Mouse (Mus musculus): Measurements from ENCODE around the gene Rragd. TPM values are rescaled to one million over a fixed set of nuclear protein-coding genes. Genes with fewer than 3 reads are reported as not detected.

Gene Rragd
- polyA plus RNA-seq (2015; fragmentation: Nextera tagmentation; extraction: Ambion mirVana): 31.1 and 31.3 TPM in 2 replicates

- no peaks in the 10 kb centered on the region for H3K9me3 ChIP-seq (ENCODE audit: control insufficient read depth, low read length)
- ATAC-seq: peak; percentile 86
- H3K27ac ChIP-seq (ENCODE audit: low read depth, low read length): peak within 1 kb of the TSS; percentile 86
- H3K4me3 ChIP-seq (ENCODE audit: low read length): peak within 1 kb of the TSS; percentile 94
- peak within 1 kb of the TSS; percentile 97 for H3K4me2 ChIP-seq (ENCODE audit: low read length)
- H3K4me1 ChIP-seq (ENCODE audit: control insufficient read depth, insufficient read depth, low read depth, low read length): peaks cover 19% of the 10 kb centered on the region
- H3K27me3 ChIP-seq (replicated peaks; ENCODE audit: control insufficient read depth, insufficient read depth, low read length): no peaks in the 10 kb centered on the region
- no peaks in the 10 kb centered on the region for H3K36me3 ChIP-seq (ENCODE audit: control insufficient read depth, insufficient read depth, low read length)
- H3K9ac ChIP-seq (ENCODE audit: low read depth, low read length): peak within 1 kb of the TSS; percentile 82
- whole genome bisulfite sequencing: 0% methylated on average over 16 of the region's 18 CpGs
Measured at GRCm38 (mm10) chr4:32982716-32983175, at the start of gene Rragd. Rragd (plus strand) TSS chr4:32983037.

- ATAC-seq: no peak
- no peak overlapping the region for H3K4me2 ChIP-seq (ENCODE audit: low read length)
- no peak overlapping the region for H3K27ac ChIP-seq (ENCODE audit: low read depth, low read length)
- 47% methylated on average over 9 of the region's 9 CpGs for WGBS
- no peaks in the 10 kb centered on the region for H3K36me3 ChIP-seq (ENCODE audit: control insufficient read depth, insufficient read depth, low read length)
- no peaks in the 10 kb centered on the region for H3K27me3 ChIP-seq (replicated peaks; ENCODE audit: control insufficient read depth, insufficient read depth, low read length)
- H3K4me3 ChIP-seq (ENCODE audit: low read length): no peak overlapping the region
- H3K9me3 ChIP-seq (ENCODE audit: control insufficient read depth, low read length): no peaks in the 10 kb centered on the region
- no peak overlapping the region for H3K9ac ChIP-seq (ENCODE audit: low read depth, low read length)
- no peaks in the 10 kb centered on the region for H3K4me1 ChIP-seq (ENCODE audit: control insufficient read depth, insufficient read depth, low read depth, low read length)
Measured at GRCm38 (mm10) chr4:32936762-32937341, 46.0 kb upstream of the Rragd start.

GRCm38 (mm10) chr4:32939521-32939920 is 43.3 kb upstream of the Rragd start:
- Histone ChIP-seq H3K27me3 (replicated peaks; ENCODE audit: control insufficient read depth, insufficient read depth, low read length) (no peaks in the 10 kb centered on the region), H3K4me3 (ENCODE audit: low read length) (no peak overlapping the region), H3K27ac (ENCODE audit: low read depth, low read length) (no peak overlapping the region), H3K4me2 (ENCODE audit: low read length) (no peak overlapping the region), H3K9ac (ENCODE audit: low read depth, low read length) (no peak overlapping the region), H3K4me1 (ENCODE audit: control insufficient read depth, insufficient read depth, low read depth, low read length) (no peaks in the 10 kb centered on the region), H3K9me3 (ENCODE audit: control insufficient read depth, low read length) (no peaks in the 10 kb centered on the region), H3K36me3 (ENCODE audit: control insufficient read depth, insufficient read depth, low read length) (no peaks in the 10 kb centered on the region)
- ATAC-seq: 0 out of 2 replicates have a peak, but pooled peaks have one; percentile 37
- 36% methylated on average over 4 of the region's 4 CpGs for WGBS

- no peak for ATAC-seq
Measured at GRCm38 (mm10) chr4:32939964-32940363, 42.9 kb upstream of the Rragd start.

GRCm38 (mm10) chr4:32940984-32941383 is 41.9 kb upstream of the Rragd start:
- Histone ChIP-seq H3K4me2 (ENCODE audit: low read length) (no peak overlapping the region), H3K36me3 (ENCODE audit: control insufficient read depth, insufficient read depth, low read length) (no peaks in the 10 kb centered on the region), H3K4me1 (ENCODE audit: control insufficient read depth, insufficient read depth, low read depth, low read length) (no peaks in the 10 kb centered on the region), H3K27me3 (replicated peaks; ENCODE audit: control insufficient read depth, insufficient read depth, low read length) (no peaks in the 10 kb centered on the region), H3K4me3 (ENCODE audit: low read length) (no peak overlapping the region), H3K27ac (ENCODE audit: low read depth, low read length) (no peak overlapping the region), H3K9me3 (ENCODE audit: control insufficient read depth, low read length) (no peaks in the 10 kb centered on the region), H3K9ac (ENCODE audit: low read depth, low read length) (no peak overlapping the region)
- 47% methylated on average over 4 of the region's 4 CpGs for WGBS
- no peak for ATAC-seq

More at GRCm38 (mm10) chr4:32939964-32940363, 42.9 kb upstream of the Rragd start:
- 44% methylated on average over 5 of the region's 5 CpGs for WGBS
- Histone ChIP-seq H3K9me3 (ENCODE audit: control insufficient read depth, low read length) (no peaks in the 10 kb centered on the region), H3K9ac (ENCODE audit: low read depth, low read length) (no peak overlapping the region), H3K4me1 (ENCODE audit: control insufficient read depth, insufficient read depth, low read depth, low read length) (no peaks in the 10 kb centered on the region), H3K27me3 (replicated peaks; ENCODE audit: control insufficient read depth, insufficient read depth, low read length) (no peaks in the 10 kb centered on the region), H3K4me3 (ENCODE audit: low read length) (no peak overlapping the region), H3K36me3 (ENCODE audit: control insufficient read depth, insufficient read depth, low read length) (no peaks in the 10 kb centered on the region), H3K4me2 (ENCODE audit: low read length) (no peak overlapping the region), H3K27ac (ENCODE audit: low read depth, low read length) (no peak overlapping the region)

- Histone ChIP-seq H3K9ac (ENCODE audit: low read depth, low read length) (no peak overlapping the region), H3K4me3 (ENCODE audit: low read length) (no peak overlapping the region), H3K36me3 (ENCODE audit: control insufficient read depth, insufficient read depth, low read length) (no peaks in the 10 kb centered on the region), H3K27ac (ENCODE audit: low read depth, low read length) (no peak overlapping the region), H3K27me3 (replicated peaks; ENCODE audit: control insufficient read depth, insufficient read depth, low read length) (no peaks in the 10 kb centered on the region), H3K4me2 (ENCODE audit: low read length) (no peak overlapping the region), H3K4me1 (ENCODE audit: control insufficient read depth, insufficient read depth, low read depth, low read length) (peaks cover 8% of the 10 kb centered on the region), H3K9me3 (ENCODE audit: control insufficient read depth, low read length) (no peaks in the 10 kb centered on the region)
- WGBS: 21% methylated on average over 4 of the region's 4 CpGs
- peak; percentile 9; the same call in 1 of the 2 replicates for ATAC-seq
Measured at GRCm38 (mm10) chr4:32947631-32948030, 35.2 kb upstream of the Rragd start.

- Histone ChIP-seq H3K4me3 (ENCODE audit: low read length) (no peak overlapping the region), H3K36me3 (ENCODE audit: control insufficient read depth, insufficient read depth, low read length) (no peaks in the 10 kb centered on the region), H3K9me3 (ENCODE audit: control insufficient read depth, low read length) (no peaks in the 10 kb centered on the region), H3K4me2 (ENCODE audit: low read length) (peak overlapping the region; percentile 10; the same call in 1 of the 2 replicates), H3K27ac (ENCODE audit: low read depth, low read length) (no peak overlapping the region), H3K4me1 (ENCODE audit: control insufficient read depth, insufficient read depth, low read depth, low read length) (peaks cover 8% of the 10 kb centered on the region), H3K9ac (ENCODE audit: low read depth, low read length) (no peak overlapping the region), H3K27me3 (replicated peaks; ENCODE audit: control insufficient read depth, insufficient read depth, low read length) (no peaks in the 10 kb centered on the region)
- WGBS: 45% methylated on average over 10 of the region's 10 CpGs
- ATAC-seq: no peak
Measured at GRCm38 (mm10) chr4:32948696-32949095, 34.1 kb upstream of the Rragd start.

GRCm38 (mm10) chr4:32950356-32951034 is 32.3 kb upstream of the Rragd start, which contains the start of gene Ankrd6:
Ankrd6 (minus strand) TSS chr4:32950841.
- H3K27ac ChIP-seq (ENCODE audit: low read depth, low read length): peak within 1 kb of the TSS; percentile 66; the same call in 1 of the 2 replicates
- peak; percentile 96 for ATAC-seq
- H3K36me3 ChIP-seq (ENCODE audit: control insufficient read depth, insufficient read depth, low read length): no peaks in the 10 kb centered on the region
- H3K4me3 ChIP-seq (ENCODE audit: low read length): peak within 1 kb of the TSS; percentile 78
- under 1% methylated on average over 63 of the region's 66 CpGs for WGBS
- H3K4me1 ChIP-seq (ENCODE audit: control insufficient read depth, insufficient read depth, low read depth, low read length): peaks cover 8% of the 10 kb centered on the region
- H3K4me2 ChIP-seq (ENCODE audit: low read length): peak within 1 kb of the TSS; percentile 97
- no peaks in the 10 kb centered on the region for H3K27me3 ChIP-seq (replicated peaks; ENCODE audit: control insufficient read depth, insufficient read depth, low read length)
- no peaks in the 10 kb centered on the region for H3K9me3 ChIP-seq (ENCODE audit: control insufficient read depth, low read length)
- peak within 1 kb of the TSS; percentile 80 for H3K9ac ChIP-seq (ENCODE audit: low read depth, low read length)

All from hindbrain, embryonic 16.5 days (tissue).